Mouse (Mus musculus) T-helper 2 cell (primary cell): Measurements from ENCODE around the gene Gmnn.

Experiments used
- in situ Hi-C: fragments of 300-600 bp; cut with MboI, MseI; formaldehyde crosslinking; loops from one replicate; pipeline ENCODE4 v1.15.1; 2025; ENCODE audit warnings: high pct_unique_total_duplicates

Gmnn gene

DNA sequence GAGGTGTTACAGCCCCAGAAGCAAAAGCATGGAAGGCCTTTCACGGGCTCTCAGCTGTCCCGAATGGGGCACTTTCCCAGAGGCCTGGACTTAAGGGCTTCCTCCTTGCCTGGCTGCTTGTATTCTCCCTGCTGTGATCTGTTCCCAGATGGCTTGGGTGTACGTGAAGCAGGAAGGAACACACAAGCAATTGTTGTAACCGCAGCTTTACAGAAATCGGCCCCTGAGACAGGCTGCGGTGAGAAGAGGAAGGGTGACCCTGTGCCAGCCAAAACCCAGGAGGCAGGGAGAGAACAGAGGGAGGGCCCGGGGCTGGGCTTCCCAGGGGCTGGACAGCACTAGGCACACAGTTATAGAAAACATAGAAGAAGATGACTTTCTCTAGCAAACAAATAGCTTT is 50.8 kb downstream of the Gmnn start:
- in situ Hi-C loops, result loop anchor here (10.0 kb wide), 1 partner anchor 214 kb away; no protein-coding TSS in a partner anchor

DNA sequence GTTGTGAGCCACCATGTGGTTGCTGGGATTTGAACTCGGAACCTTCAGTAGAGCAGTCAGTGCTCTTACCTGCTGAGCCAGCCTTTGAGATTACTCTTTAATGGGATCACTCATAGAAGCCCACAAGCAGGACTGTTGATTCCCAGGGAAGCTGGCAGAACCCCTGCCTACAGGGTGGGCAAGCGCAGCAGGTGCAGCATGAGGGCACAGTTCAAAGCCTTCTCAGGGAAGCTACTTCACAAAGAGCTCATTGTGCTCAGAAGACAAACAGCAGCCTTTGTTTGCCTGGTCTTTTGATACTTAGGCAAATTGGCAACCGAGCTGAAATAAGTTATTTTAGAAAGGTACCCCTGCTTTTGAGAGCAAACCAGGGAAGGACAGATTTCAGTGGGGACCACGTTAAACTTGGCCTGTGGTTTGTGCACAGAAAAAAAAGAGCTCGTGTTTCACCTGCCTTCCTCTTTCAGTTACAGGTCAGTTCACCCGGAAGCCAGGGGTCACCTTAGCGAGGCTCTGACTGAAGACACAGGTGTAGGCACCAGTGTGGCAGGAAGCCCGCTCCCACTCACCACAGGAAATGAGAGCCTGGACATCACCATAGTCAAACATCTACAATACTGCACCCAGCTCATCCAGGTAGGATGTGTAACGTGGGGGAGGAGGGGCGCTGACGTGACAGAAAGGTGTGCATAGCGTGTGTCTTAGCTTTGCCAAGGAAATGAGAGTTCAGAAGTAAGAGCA is 51.9 kb downstream of the Gmnn start:
- in situ Hi-C loops, result loop anchor here (10.0 kb wide), 1 partner anchor 215 kb away; no protein-coding TSS in a partner anchor

DNA sequence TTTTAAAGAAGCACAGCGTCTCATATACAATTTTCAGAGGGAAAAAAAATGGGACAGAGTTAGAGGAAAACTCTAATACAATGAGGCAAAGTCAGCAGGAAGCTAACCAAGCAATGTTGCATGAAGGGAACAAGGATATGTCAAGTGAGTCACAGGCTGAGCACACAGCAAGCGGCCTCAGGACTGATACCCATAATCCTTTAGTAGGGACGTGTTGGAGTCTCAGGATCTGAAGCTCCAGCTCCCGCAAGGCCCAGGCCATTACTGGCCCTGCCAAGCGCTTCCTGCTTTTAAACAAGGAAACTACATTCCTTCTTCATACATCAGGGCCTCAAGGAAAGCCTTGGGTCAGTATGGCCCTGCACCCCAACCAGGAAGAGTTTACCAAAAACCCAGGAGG is 59.6 kb downstream of the Gmnn start:
- in situ Hi-C loops, result loop anchor here (5.0 kb wide), 1 partner anchor 40 kb away; the partner anchor contains the start of gene Armh2
